Mouse (Mus musculus) hindbrain, embryonic 12.5 days (tissue): ENCODE results near the gene Foxn1. TPM values are rescaled to one million over a fixed set of nuclear protein-coding genes. Genes with fewer than 3 reads are reported as not detected.

Source experiments
- ATAC-seq: fragments of 200-750 bp; cut with Nextera tagmentation; 2 replicates; pipeline ENCODE4 v1.8.0; 2017; ENCODE audit warnings: moderate TSS enrichment; ENCODE audit not compliant: low FRiP score
- H3K27ac ChIP-seq: fragments of 300-500 bp; sonication (generic); 2 replicates; pipeline ENCODE4 v1.5.1; 2016; ENCODE audit warnings: mild to moderate bottlenecking
- H3K27me3 ChIP-seq: fragments of 300-500 bp; sonication (generic); 2 replicates; pipeline ENCODE4 v1.6.1; 2016; ENCODE audit warnings: mild to moderate bottlenecking
- H3K36me3 ChIP-seq: fragments of 300-500 bp; sonication (generic); 2 replicates; pipeline ENCODE4 v1.6.1; 2016; ENCODE audit warnings: mild to moderate bottlenecking
- H3K4me1 ChIP-seq: fragments of 300-500 bp; sonication (generic); 2 replicates; pipeline ENCODE4 v1.6.1; 2016
- H3K4me2 ChIP-seq: fragments of 300-500 bp; sonication (generic); replicated peaks from 2 replicates; pipeline ENCODE4 v1.6.1; 2016; ENCODE audit warnings: mild to moderate bottlenecking
- H3K4me3 ChIP-seq: fragments of 300-500 bp; sonication (generic); 2 replicates; pipeline ENCODE4 v1.5.1; 2016; ENCODE audit warnings: mild to moderate bottlenecking
- H3K9ac ChIP-seq: fragments of 300-500 bp; sonication (generic); 2 replicates; pipeline ENCODE4 v1.6.1; 2016; ENCODE audit warnings: mild to moderate bottlenecking, moderate library complexity
- H3K9me3 ChIP-seq: fragments of 300-500 bp; sonication (generic); replicated peaks from 2 replicates; pipeline ENCODE4 v1.6.1; 2016; ENCODE audit warnings: mild to moderate bottlenecking
- WGBS: fragments of 180-500 bp; shearing (Covaris S2); methylation state at CpG from one replicate; pipeline ENCODE4 v1.1.7; 2016; 5-methylcytosine and 5-hydroxymethylcytosine counted together
- polyA plus RNA-seq: library from polyadenylated mRNA; unstranded; fragments of >200 nt; fragmentation: Nextera tagmentation; extraction: Ambion mirVana; gene quantifications from 2 replicates; pipeline ENCODE4 v1.2.1, GENCODE M21; 2016

Foxn1 gene
- polyA plus RNA-seq, 1 experiment from 2014 or later, result not detected

DNA sequence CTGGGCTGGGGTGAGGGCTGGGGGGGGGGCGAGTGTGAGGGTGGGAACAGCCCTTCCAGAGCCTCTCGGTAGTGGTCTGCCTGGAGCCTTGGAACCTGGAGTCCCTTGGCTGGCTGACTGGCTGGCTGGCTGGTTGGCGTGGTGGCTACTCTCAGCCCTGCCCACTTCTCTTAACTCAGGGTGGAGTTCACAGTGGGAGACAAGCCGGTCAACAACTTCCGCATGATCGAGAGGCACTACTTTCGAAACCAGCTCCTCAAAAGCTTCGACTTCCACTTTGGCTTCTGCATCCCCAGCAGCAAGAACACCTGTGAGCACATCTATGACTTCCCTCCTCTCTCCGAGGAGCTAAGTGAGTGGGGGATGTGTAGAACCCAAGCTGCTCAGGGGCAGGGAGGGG, 38.5 kb downstream of the Foxn1 start:
- Histone ChIP-seq H3K9ac (no peak overlapping the region), H3K4me1 (peaks cover 37% of the 10 kb centered on the region), H3K27ac (no peak overlapping the region), H3K9me3 (no peaks in the 10 kb centered on the region), H3K4me3 (no peak overlapping the region), H3K27me3 (no peaks in the 10 kb centered on the region), H3K4me2 (no peak overlapping the region), H3K36me3 (peaks cover 27% of the 10 kb centered on the region)
- ATAC-seq, result no peak
- 68% methylated on average over 9 of the region's 9 CpGs for WGBS

DNA sequence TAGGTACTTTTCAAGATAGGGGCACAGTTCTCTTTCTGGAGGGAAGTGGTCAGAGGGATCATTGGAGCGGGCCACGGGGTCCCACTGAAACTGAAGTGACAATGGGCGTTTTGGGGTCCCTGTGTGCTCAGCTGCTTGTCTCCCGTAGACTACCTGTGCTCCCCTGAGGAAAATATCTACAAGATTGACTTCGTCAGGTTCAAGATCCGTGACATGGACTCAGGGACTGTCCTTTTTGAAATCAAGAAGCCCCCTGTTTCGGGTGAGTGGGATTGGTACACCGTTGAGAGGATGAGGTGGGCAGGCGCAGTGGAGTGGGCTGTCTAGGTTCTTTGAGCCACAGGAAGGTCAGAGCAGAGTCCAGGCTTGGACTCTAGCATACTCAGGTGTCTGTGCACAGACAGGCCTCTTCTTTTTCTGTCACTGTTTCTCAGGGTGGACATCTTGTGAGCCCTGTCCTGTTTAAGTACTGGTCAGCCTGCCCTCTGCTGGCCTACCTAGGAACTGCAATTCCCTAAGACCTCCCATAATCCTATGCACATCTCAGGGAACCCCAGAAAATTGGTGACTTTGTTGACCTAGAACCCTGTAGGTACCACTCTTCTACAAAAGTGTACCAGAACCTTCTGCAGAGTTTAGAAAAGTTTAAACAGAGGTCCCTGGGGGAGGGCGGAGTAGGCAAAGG, 39.1 kb downstream of the Foxn1 start:
- H3K4me1 ChIP-seq, result peaks cover 39% of the 10 kb centered on the region

DNA sequence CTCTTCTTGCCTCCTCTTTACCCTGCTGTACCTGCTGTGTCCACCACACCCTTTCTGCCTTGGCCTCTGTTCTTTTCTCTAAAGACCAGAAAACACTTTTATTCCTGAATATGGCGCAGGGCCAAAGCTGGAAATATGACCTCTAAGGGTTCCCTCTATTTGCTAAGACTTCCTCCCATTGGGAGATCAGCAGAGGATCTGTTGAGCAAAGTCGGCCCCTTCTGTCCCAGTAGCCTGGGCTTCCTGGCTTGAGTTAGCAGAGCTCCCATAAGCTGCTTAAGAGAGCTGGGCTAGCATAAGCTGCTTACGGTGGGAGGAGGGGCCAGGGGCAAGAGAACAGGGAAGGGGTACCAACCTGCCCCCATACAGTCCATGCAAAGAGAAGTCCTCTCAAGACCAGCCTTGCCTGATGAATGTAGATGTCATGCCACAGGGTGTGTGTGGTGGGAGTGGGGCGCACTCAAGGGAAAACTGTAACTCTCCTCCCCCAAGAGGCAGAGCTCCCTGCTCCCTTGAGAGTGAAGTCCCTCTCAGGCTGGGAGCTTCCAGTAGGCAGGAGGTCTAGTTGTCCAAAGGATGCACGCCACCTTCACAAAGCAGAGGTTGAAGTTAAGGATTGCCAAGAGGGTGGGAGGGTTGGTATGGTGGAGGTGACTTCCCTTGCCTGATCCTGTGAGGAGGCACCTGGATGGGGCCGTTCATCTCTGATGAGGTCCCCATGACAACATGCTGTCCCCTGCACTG, 39.9 kb downstream of the Foxn1 start:
- 86% methylated on average over 6 of the region's 6 CpGs for WGBS
- Histone ChIP-seq H3K27ac (no peak overlapping the region), H3K27me3 (no peaks in the 10 kb centered on the region), H3K9me3 (no peaks in the 10 kb centered on the region), H3K4me2 (no peak overlapping the region), H3K4me1 (peaks cover 39% of the 10 kb centered on the region), H3K36me3 (peaks cover 30% of the 10 kb centered on the region), H3K4me3 (no peak overlapping the region), H3K9ac (no peak overlapping the region)
- ATAC-seq, result no peak

More for the DNA sequence above, 39.1 kb downstream of the Foxn1 start:
- H3K27ac ChIP-seq, result no peak overlapping the region
- H3K4me3 ChIP-seq, result no peak overlapping the region
- H3K9me3 ChIP-seq, result no peaks in the 10 kb centered on the region
- no peak overlapping the region for H3K9ac ChIP-seq
- H3K27me3 ChIP-seq, result no peaks in the 10 kb centered on the region
- peaks cover 27% of the 10 kb centered on the region for H3K36me3 ChIP-seq
- no peak for ATAC-seq
- no peak overlapping the region for H3K4me2 ChIP-seq
- 90% methylated on average over 10 of the region's 10 CpGs for WGBS

DNA sequence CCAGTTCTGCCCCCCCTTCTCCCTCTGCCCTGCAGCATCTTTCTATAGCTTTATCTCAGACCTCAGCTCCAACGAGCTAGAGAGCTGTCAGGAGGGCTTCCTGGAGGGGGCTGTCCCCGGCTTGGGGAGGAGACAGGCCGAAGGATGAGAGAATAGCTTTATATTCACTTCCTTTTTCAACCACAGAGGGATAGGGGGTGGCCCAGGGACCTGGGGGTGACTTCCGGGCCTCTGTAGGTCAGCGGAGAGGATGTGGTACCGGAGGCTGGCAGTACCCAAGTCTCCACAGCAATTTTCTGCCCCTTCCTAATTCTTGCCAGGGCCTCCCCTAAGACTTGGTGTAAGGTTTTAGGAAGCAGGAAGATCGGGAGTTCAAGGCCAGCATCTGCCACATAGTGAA, 40.6 kb downstream of the Foxn1 start:
- no peaks in the 10 kb centered on the region for H3K27me3 ChIP-seq
- no peaks in the 10 kb centered on the region for H3K9me3 ChIP-seq
- no peak overlapping the region for H3K4me3 ChIP-seq
- 87% methylated on average over 7 of the region's 7 CpGs for WGBS
- H3K27ac ChIP-seq, result no peak overlapping the region
- ATAC-seq, result no peak
- H3K4me2 ChIP-seq, result no peak overlapping the region
- peaks cover 37% of the 10 kb centered on the region for H3K36me3 ChIP-seq
- H3K4me1 ChIP-seq, result peaks cover 39% of the 10 kb centered on the region
- H3K9ac ChIP-seq, result 0 out of 2 replicates have a peak overlapping the region, but pooled peaks have one; percentile 3

DNA sequence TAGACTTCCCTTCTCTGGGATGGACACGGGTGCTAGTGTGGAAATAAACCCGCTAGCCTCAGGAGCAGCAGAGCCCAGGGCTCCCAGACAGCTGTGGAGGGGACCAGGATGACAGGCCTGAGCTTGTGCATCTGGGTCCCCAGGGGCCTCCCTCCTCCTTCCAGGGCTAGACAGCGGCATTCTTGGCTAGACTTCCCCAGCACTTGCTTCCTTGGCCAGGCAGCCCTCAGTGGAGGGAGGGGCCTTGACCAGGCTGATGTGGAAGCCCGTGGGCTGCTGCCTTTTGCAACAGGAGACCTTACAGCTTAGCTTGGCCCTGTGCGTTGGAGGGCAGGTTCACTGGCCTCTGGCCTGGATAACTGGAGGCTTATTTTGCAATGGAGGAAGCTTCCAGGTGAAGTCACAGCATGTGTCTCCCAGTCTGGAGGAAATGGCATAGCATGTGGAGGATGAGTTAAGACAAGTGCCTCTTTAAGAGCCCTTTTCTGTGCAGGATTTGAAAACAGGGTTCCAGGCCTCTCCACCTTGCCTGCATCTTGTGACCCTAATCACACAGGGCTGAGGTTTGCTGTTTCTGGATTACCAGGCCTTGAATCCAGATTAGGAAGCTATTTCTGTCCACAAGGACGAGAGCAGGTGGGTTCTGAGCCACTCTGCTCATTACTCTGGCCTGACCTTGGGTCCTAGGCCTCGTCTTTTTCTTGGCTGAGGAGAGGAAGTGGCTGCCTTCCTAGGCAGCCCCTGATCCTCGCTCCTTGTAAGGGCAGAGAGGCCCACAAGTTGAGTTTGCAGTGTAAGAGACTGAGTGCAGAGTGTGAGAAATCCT, 41.3 kb downstream of the Foxn1 start:
- Histone ChIP-seq H3K36me3 (peaks cover 39% of the 10 kb centered on the region), H3K9ac (peak overlapping the region; percentile 29; the same call in 1 of the 2 replicates), H3K4me3 (0 out of 2 replicates have a peak overlapping the region, but pooled peaks have one; percentile 89), H3K9me3 (no peaks in the 10 kb centered on the region), H3K27me3 (no peaks in the 10 kb centered on the region), H3K4me1 (peaks cover 39% of the 10 kb centered on the region), H3K27ac (no peak overlapping the region), H3K4me2 (peak overlapping the region; percentile 79)
- WGBS, result 63% methylated on average over 8 of the region's 8 CpGs
- no peak for ATAC-seq

DNA sequence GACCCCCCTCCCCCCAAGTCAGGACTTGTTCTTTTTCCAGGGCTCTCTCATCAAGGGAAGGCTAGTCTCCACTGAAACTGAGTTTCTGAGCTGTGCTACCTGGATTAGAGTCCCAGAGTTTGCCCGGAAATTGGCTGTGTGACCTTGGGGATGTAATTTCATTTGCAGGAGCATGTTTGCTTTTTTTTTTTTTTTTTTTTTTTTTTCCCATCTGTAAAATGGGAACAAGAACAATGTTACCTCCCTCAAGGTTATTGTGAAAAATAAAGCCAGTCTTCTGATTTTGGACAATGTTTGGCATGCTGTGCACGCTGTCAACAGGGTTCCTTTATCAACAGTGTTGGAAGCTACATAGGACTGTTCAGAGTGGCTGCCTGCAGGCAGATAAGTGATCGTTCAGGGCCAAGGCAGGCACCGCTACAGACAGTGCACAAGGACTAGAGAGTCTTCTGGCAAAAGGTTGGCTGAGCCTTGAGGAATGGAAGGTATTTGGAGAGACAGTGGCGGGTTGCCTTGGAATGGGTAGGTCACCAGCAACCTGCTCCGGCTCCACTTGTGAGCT, 41.9 kb downstream of the Foxn1 start:
- Histone ChIP-seq H3K4me2 (peak overlapping the region; percentile 79), H3K4me3 (peak overlapping the region; percentile 89), H3K9ac (peak overlapping the region; percentile 94), H3K4me1 (peaks cover 36% of the 10 kb centered on the region), H3K36me3 (peaks cover 38% of the 10 kb centered on the region), H3K9me3 (no peaks in the 10 kb centered on the region), H3K27ac (peak overlapping the region; percentile 94), H3K27me3 (no peaks in the 10 kb centered on the region)
- no peak for ATAC-seq
- WGBS, result 83% methylated on average over 6 of the region's 6 CpGs

DNA sequence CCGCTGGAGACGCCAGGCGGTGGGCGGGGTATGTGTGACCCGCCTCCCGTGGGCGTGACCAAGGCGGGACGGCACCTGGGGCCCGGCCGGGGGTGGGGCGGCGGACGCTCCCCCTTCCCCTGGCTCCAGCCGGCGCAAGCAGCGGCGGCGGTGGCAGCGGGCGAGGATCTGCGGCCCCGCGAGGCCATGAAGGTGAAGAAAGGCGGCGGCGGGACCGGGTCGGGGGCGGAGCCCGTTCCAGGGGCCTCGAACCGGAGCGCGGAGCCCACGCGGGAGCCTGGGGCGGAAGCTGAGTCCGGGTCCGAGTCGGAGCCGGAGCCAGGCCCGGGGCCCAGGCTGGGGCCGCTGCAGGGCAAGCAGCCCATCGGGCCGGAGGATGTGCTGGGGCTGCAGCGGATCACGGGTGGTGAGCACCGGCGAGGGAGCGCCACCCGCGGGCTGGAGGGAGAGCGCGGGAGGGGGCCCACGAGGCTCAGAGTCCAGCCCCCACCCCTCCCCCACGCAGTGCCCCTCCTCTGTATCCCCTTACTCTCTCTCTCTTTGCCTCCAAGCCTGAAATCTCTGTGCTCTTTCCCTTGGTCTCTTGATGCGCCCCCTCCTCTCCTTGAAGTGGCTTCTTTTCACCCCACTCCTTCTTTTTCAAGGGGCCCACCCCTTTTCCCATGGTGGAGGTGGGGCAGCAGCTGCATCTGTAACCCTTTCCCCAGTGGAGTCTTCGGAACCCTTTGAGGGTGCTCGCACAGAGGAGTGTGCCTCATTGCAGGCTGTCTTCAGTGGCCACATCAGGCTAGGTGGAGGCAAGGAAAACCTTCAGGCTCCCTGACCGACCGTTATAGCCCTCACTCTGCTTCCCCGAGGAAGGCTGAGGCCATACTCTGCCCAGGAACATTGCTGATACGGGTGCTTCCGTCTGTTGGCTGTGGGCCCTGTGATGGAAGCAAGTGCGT, 42.7 kb downstream of the Foxn1 start, which contains the start of gene Unc119:
TSS of gene Unc119 (plus strand) at position 102 of the 947 bp plus-strand sequence.
- peaks cover 38% of the 10 kb centered on the region for H3K36me3 ChIP-seq
- peak; percentile 79 for ATAC-seq

DNA sequence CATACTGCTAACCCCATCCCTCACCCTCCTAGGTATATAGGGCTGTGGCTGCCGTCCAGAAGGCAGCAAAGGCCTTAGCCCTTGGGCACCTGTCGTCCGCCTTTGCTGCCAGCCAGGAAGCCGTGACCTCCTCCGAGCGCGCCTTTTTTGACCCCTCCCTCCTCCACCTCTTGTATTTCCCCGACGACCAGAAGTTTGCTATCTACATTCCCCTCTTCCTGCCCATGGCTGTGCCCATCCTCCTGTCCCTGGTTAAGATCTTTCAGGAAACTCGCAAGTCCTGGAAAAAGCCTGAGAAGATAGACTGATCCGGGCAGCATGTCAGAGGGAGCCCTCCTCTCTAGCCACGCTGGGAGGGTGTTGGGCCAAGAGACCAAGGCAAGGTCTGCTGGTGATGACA, 44.7 kb downstream of the Foxn1 start:
- Histone ChIP-seq H3K4me1 (peaks cover 28% of the 10 kb centered on the region), H3K9ac (no peak overlapping the region), H3K27ac (no peak overlapping the region), H3K9me3 (no peaks in the 10 kb centered on the region), H3K4me3 (no peak overlapping the region), H3K4me2 (no peak overlapping the region), H3K36me3 (peaks cover 41% of the 10 kb centered on the region), H3K27me3 (no peaks in the 10 kb centered on the region)
- WGBS, result 82% methylated on average over 12 of the region's 12 CpGs
- ATAC-seq, result no peak

More for the DNA sequence above, 42.7 kb downstream of the Foxn1 start, which contains the start of gene Unc119:
- Histone ChIP-seq H3K4me2 (peak within 1 kb of the TSS; percentile 79), H3K4me1 (peaks cover 36% of the 10 kb centered on the region), H3K4me3 (peak within 1 kb of the TSS; percentile 89), H3K9me3 (no peaks in the 10 kb centered on the region), H3K27ac (peak within 1 kb of the TSS; percentile 94), H3K9ac (peak within 1 kb of the TSS; percentile 94), H3K27me3 (no peaks in the 10 kb centered on the region)
- 2% methylated on average over 46 of the region's 66 CpGs for WGBS

DNA sequence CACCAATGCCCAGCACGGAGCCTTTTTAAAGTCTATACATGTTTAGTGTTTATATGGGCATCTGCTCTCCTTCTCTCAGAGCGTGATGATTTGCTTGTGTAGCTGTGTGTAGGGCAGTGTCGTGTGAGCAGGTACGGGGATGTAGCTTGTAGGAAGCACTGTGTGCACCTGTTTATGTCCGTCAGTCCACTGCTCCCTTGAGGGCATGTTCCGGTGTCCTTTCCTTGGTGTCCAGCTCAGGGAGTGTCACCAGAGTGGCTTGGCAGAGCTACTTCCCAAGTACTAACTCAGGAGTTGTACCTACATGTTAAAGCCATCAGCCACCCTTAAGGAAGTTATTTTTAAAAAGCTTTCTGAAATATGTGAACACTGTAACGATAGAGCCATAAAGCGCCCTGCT, 49.3 kb downstream of the Foxn1 start:
- peaks cover 76% of the 10 kb centered on the region for H3K36me3 ChIP-seq
- no peak overlapping the region for H3K9ac ChIP-seq
- no peak for ATAC-seq

DNA sequence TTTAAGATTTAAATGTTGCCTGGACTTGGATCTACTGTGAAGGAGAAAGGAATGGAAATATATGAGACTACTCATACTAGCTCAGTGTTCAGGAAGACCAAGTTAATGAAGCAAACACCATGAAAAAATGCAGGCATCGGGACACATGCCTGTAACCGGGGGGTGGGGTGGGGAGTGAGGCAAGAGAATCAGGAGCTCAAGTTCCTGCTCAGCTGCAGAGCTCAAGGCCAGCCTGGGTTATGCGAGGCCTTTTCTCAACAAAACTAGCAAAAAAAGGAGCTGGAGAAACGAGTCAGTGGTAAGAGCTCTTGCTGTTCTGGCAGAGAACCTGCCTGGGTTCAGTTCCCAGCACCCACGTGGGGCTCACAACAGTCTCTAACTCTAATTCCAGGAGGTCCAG, 52.4 kb downstream of the Foxn1 start:
- Histone ChIP-seq H3K27ac (no peak overlapping the region), H3K36me3 (peaks cover 53% of the 10 kb centered on the region), H3K4me2 (no peak overlapping the region), H3K4me3 (no peak overlapping the region), H3K9ac (no peak overlapping the region), H3K27me3 (no peaks in the 10 kb centered on the region), H3K4me1 (peaks cover 8% of the 10 kb centered on the region), H3K9me3 (no peaks in the 10 kb centered on the region)
- no peak for ATAC-seq
- WGBS, result 89% methylated on average over 5 of the region's 5 CpGs

More for the DNA sequence above, 49.3 kb downstream of the Foxn1 start:
- Histone ChIP-seq H3K4me1 (no peaks in the 10 kb centered on the region), H3K4me3 (no peak overlapping the region), H3K27me3 (no peaks in the 10 kb centered on the region), H3K4me2 (no peak overlapping the region), H3K9me3 (no peaks in the 10 kb centered on the region), H3K27ac (no peak overlapping the region)
- 96% methylated on average over 8 of the region's 8 CpGs for WGBS

DNA sequence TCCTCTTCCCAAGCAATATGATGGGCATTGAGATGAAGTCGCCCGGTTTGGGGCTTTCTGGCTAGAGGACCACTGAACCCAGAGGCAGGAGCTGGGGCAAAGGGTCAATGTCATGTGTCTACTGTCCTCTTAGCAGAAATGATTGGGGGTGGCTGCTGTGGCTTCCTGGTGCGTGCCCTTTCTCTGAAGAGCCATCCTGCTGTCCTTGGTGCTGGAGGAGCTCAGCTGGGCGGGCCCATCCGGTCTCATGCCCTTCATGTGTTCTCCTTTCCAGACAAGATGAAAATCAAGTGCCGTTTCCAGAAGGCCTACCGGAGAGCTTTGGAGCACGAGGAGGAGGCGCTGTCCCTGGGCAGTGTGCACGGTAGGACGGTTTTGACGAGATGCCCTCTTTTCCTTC, 53.7 kb downstream of the Foxn1 start:
- no peak overlapping the region for H3K9ac ChIP-seq
- no peaks in the 10 kb centered on the region for H3K27me3 ChIP-seq
- H3K4me1 ChIP-seq, result peaks cover 11% of the 10 kb centered on the region
- no peaks in the 10 kb centered on the region for H3K9me3 ChIP-seq
- no peak overlapping the region for H3K27ac ChIP-seq
- H3K4me2 ChIP-seq, result no peak overlapping the region
- no peak for ATAC-seq
- WGBS, result 96% methylated on average over 12 of the region's 12 CpGs
- peaks cover 42% of the 10 kb centered on the region for H3K36me3 ChIP-seq
- no peak overlapping the region for H3K4me3 ChIP-seq
